Mouse (Mus musculus) liver, adult 2 months (tissue): ENCODE data around the gene Fam193a.

Experiments used
- CTCF ChIP-seq: fragments of 200-500 bp; IDR thresholded peaks from 2 replicates; pipeline ENCODE4 v1.5.1; 2011; ENCODE audit warnings: low read depth, low read length, control low read depth
- POLR2A ChIP-seq: fragments of 200-500 bp; IDR thresholded peaks from 2 replicates; pipeline ENCODE4 v1.6.1; 2011; ENCODE audit warnings: low read length, control low read depth; ENCODE audit not compliant: insufficient read depth; ENCODE audit errors: extremely low read depth

DNA sequence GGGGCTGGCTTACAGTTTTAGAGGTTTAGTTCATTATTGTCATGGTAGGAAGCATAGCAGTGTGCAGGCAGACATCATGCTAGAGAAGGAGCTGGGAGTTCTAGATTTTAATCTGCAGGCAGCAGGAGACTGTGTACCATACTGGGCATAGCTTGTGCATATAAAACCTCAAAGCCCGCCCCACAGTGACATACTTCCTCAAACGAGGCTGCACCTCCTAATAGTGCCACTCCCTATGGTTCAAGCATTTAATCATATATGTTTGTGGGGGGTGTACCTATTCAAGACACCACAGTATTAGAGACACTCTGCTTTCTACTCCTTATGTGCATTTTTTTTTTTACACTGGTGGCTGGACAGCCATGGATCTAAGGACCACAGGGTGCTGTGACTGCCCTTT lies 39.6 kb upstream of the Fam193a start:
- TF ChIP-seq CTCF (no peak), POLR2A (no peak)
